Mouse (Mus musculus): ENCODE data around the gene Zfp64. TPM values are rescaled to one million over a fixed set of nuclear protein-coding genes. Genes with fewer than 3 reads are reported as not detected.
A peak's percentile ranks its signal among the peaks of the same experiment; 100 is the strongest.

Zfp64 gene
- total and polyA plus RNA-seq, 3 experiments, result 20.0 to 37.0 (median 25.1) TPM

- dilution Hi-C loops (cut with MboI; ENCODE audit: extremely low pct_ligation_motif_present, extremely low pct_unique_long_range_greater_than_20kb, low sequenced_read_pairs), result no loop called here
- no peaks in the 10 kb centered on the region for H3K4me1 ChIP-seq (ENCODE audit: control insufficient read depth in 1 of 2, insufficient read depth in 2 of 2)
- in situ Hi-C loops (cut with MboI; ENCODE audit: low pct_ligation_motif_present, low pct_unique_long_range_greater_than_20kb, low sequenced_read_pairs), result no loop called here
These were observed 34.8 kb upstream of the Zfp64 start for GRCm38 (mm10) chr2:168990061-168990753.

GRCm38 (mm10) chr2:168988056-168988455, 32.7 kb upstream of the Zfp64 start:
- DNase-seq (ENCODE audit: extremely low read depth), result no peak
- no peak overlapping the region for H3K27ac ChIP-seq (ENCODE audit: insufficient read depth, low read depth)
- no peak overlapping the region for H3K4me3 ChIP-seq (replicated peaks in 1 of 3; ENCODE audit: low read depth in 2 of 3, low read length in 2 of 3, poor library complexity in 1 of 3)
- peaks cover 50% of the 10 kb centered on the region for H3K9me3 ChIP-seq (replicated peaks; ENCODE audit: low read length)
- no peaks in the 10 kb centered on the region for H3K27me3 ChIP-seq (replicated peaks)
- H3K4me2 ChIP-seq (ENCODE audit: insufficient read depth, low read depth, poor library complexity, severe bottlenecking), result no peak overlapping the region
- H3K9ac ChIP-seq (ENCODE audit: insufficient read depth, low read depth), result no peak overlapping the region
- in situ Hi-C loops (cut with MboI; ENCODE audit: low pct_ligation_motif_present, low pct_unique_long_range_greater_than_20kb, low sequenced_read_pairs), result no loop called here
- no peaks in the 10 kb centered on the region for H3K4me1 ChIP-seq (ENCODE audit: control insufficient read depth in 1 of 2, insufficient read depth in 2 of 2)
- no peaks in the 10 kb centered on the region for H3K79me2 ChIP-seq (replicated peaks; ENCODE audit: control insufficient read depth, extremely low read depth, insufficient read depth, poor library complexity, severe bottlenecking)
- no peak for TF ChIP-seq KAT2A (IDR thresholded peaks at IDR 0.05; ENCODE audit: insufficient replicate concordance, low read length)
- no peak for TF ChIP-seq EP300 (IDR thresholded peaks at IDR 0.05; ENCODE audit: low read length)
- TF ChIP-seq TCF12 (IDR thresholded peaks at IDR 0.05; ENCODE audit: low read depth, low read length), result no peak
- H3K36me3 ChIP-seq (replicated peaks in 1 of 2; ENCODE audit: control insufficient read depth in 1 of 2, insufficient read depth in 1 of 2, low read length in 1 of 2), result no peaks in the 10 kb centered on the region
- dilution Hi-C loops (cut with MboI; ENCODE audit: extremely low pct_ligation_motif_present, extremely low pct_unique_long_range_greater_than_20kb, low sequenced_read_pairs), result no loop called here

More at GRCm38 (mm10) chr2:168990061-168990753, 34.8 kb upstream of the Zfp64 start:
- H3K4me2 ChIP-seq (ENCODE audit: insufficient read depth, low read depth, poor library complexity, severe bottlenecking), result no peak overlapping the region
- H3K4me3 ChIP-seq (replicated peaks in 1 of 3; ENCODE audit: low read depth in 2 of 3, low read length in 2 of 3, poor library complexity in 1 of 3), result no peak overlapping the region
- no peaks in the 10 kb centered on the region for H3K36me3 ChIP-seq (replicated peaks in 1 of 2; ENCODE audit: control insufficient read depth in 1 of 2, insufficient read depth in 1 of 2, low read length in 1 of 2)
- no peak overlapping the region for H3K9ac ChIP-seq (ENCODE audit: insufficient read depth, low read depth)
- peaks cover 44% of the 10 kb centered on the region for H3K9me3 ChIP-seq (replicated peaks; ENCODE audit: low read length)
- H3K27me3 ChIP-seq (replicated peaks), result no peaks in the 10 kb centered on the region
- no peaks in the 10 kb centered on the region for H3K79me2 ChIP-seq (replicated peaks; ENCODE audit: control insufficient read depth, extremely low read depth, insufficient read depth, poor library complexity, severe bottlenecking)
- peak; percentile 44 for TF ChIP-seq RAD21 (IDR thresholded peaks at IDR 0.05; ENCODE audit: low read depth, low read length)
- peak; percentile 29; the same call in 1 of the 2 replicates for TF ChIP-seq ZNF384 (IDR thresholded peaks at IDR 0.05; ENCODE audit: low read depth, low read length)
- no peak for TF ChIP-seq GABPA (IDR thresholded peaks at IDR 0.05; ENCODE audit: insufficient replicate concordance, low read depth, low read length)
- TF ChIP-seq MAFK (IDR thresholded peaks at IDR 0.05; ENCODE audit: insufficient replicate concordance, low read length), result no peak
- peak; percentile 37 to 50; a peak in 3 of 4 replicates for TF ChIP-seq CTCF (conservative IDR thresholded peaks at IDR 0.05 in 1 of 2, IDR thresholded peaks at IDR 0.05 in 1 of 2; ENCODE audit: low read depth in 2 of 2, low read length in 2 of 2)
- peak; percentile 14 for DNase-seq (ENCODE audit: extremely low read depth)
- no peak overlapping the region for H3K27ac ChIP-seq (ENCODE audit: insufficient read depth, low read depth)

GRCm38 (mm10) chr2:168987421-168987820, 32.0 kb upstream of the Zfp64 start:
- no peak overlapping the region for H3K4me3 ChIP-seq (replicated peaks in 1 of 3; ENCODE audit: low read depth in 2 of 3, low read length in 2 of 3, poor library complexity in 1 of 3)
- no peaks in the 10 kb centered on the region for H3K27me3 ChIP-seq (replicated peaks)
- dilution Hi-C loops (cut with MboI; ENCODE audit: extremely low pct_ligation_motif_present, extremely low pct_unique_long_range_greater_than_20kb, low sequenced_read_pairs) (no loop called here), in situ Hi-C loops (cut with MboI; ENCODE audit: low pct_ligation_motif_present, low pct_unique_long_range_greater_than_20kb, low sequenced_read_pairs) (no loop called here)
- no peak overlapping the region for H3K4me2 ChIP-seq (ENCODE audit: insufficient read depth, low read depth, poor library complexity, severe bottlenecking)
- no peak overlapping the region for H3K9ac ChIP-seq (ENCODE audit: insufficient read depth, low read depth)
- H3K79me2 ChIP-seq (replicated peaks; ENCODE audit: control insufficient read depth, extremely low read depth, insufficient read depth, poor library complexity, severe bottlenecking), result no peaks in the 10 kb centered on the region
- TF ChIP-seq USF1 (IDR thresholded peaks at IDR 0.05; ENCODE audit: low read depth, low read length) (no peak), EP300 (IDR thresholded peaks at IDR 0.05; ENCODE audit: low read length) (no peak), SIN3A (IDR thresholded peaks at IDR 0.05; ENCODE audit: low read length) (no peak), JUN (IDR thresholded peaks at IDR 0.05; ENCODE audit: insufficient read depth, low read depth, low read length) (no peak), KAT2A (IDR thresholded peaks at IDR 0.05; ENCODE audit: insufficient replicate concordance, low read length) (no peak), GABPA (IDR thresholded peaks at IDR 0.05; ENCODE audit: insufficient replicate concordance, low read depth, low read length) (no peak), E2F4 (IDR thresholded peaks at IDR 0.05; ENCODE audit: insufficient replicate concordance, low read depth, low read length) (no peak), POLR2A (IDR thresholded peaks at IDR 0.05; ENCODE audit: low read depth, low read length) (no peak), MEF2A (IDR thresholded peaks at IDR 0.05; ENCODE audit: borderline replicate concordance, low read depth, low read length) (no peak), PAX5 (IDR thresholded peaks at IDR 0.05; ENCODE audit: low read length) (no peak), ETS1 (conservative IDR thresholded peaks at IDR 0.05; ENCODE audit: low read depth, low read length) (no peak), CTCF (conservative IDR thresholded peaks at IDR 0.05 in 1 of 2, IDR thresholded peaks at IDR 0.05 in 1 of 2; ENCODE audit: low read depth in 2 of 2, low read length in 2 of 2) (no peak), TCF12 (IDR thresholded peaks at IDR 0.05; ENCODE audit: low read depth, low read length) (no peak), CHD1 (IDR thresholded peaks at IDR 0.05; ENCODE audit: low read depth, low read length) (no peak), MXI1 (IDR thresholded peaks at IDR 0.05; ENCODE audit: low read depth, low read length) (no peak), MAFK (IDR thresholded peaks at IDR 0.05; ENCODE audit: insufficient replicate concordance, low read length) (no peak), NELFE (IDR thresholded peaks at IDR 0.05; ENCODE audit: low read depth, low read length) (no peak)
- no peak overlapping the region for H3K27ac ChIP-seq (ENCODE audit: insufficient read depth, low read depth)
- no peaks in the 10 kb centered on the region for H3K4me1 ChIP-seq (ENCODE audit: control insufficient read depth in 1 of 2, insufficient read depth in 2 of 2)
- H3K36me3 ChIP-seq (replicated peaks in 1 of 2; ENCODE audit: control insufficient read depth in 1 of 2, insufficient read depth in 1 of 2, low read length in 1 of 2), result no peaks in the 10 kb centered on the region
- DNase-seq (ENCODE audit: extremely low read depth), result no peak
- peaks cover 50% of the 10 kb centered on the region for H3K9me3 ChIP-seq (replicated peaks; ENCODE audit: low read length)

Data from CH12.LX (cell line).